Mouse (Mus musculus): Measurements from ENCODE around the gene Ugt8a. TPM values are rescaled to one million over a fixed set of nuclear protein-coding genes. Genes with fewer than 3 reads are reported as not detected.

Gene Ugt8a
- not detected for polyA plus RNA-seq (2017; shearing (Covaris generic))

DNA sequence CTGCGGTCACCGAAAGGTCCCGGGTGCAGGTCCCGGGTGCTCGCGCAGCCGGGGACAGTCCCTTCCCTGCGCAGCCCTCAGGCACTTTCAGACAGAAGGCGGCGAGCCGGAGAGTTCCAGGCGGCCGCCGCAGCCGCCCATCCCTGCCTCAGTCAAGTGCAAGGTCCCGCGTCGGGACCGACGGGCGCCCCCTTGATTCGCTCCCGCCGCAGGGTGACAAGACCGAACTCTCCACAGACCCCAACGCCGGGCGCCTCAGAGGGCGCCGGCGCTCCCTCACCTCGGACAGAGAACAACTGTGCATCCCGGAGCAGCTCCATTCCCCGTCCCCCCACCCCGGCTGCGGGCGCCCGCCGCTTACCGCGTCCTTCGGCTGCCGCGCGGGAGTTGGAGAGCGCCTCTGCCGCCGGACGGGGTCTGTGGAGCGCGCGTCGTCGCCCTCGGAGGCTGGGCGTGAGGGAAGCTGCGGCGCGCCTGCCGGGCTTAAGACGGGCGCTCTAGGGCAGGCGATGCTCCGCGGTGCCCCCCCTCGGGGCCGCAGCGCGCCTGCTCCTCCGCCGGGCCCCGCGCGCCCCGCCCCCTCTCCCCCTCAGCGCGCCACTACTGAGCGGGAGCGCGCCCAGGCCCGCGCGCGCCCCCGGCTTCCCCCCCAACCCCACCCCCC lies at the start of gene Ugt8a:
Gene Ugt8a, minus strand, starts transcription at position 528 of the 664 bp plus-strand sequence.
- no peak for ATAC-seq

DNA sequence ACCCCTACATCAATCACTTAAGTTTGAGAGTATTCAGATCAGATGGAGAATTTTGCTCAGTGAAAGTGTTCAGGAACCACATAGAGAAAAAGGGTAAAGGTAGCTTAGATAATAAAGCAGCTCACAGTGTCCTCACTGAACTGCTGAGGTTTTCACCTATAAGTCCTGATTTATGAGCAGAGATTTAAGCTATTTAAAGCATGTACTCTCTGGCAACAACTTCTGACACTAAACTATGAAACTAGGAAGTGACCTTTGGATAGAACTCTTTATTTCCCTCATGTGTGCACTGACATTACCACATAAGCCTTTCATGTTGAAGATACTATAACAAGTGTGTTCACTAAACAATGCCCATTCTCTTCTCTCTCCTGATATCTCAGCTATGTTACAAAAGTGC lies 48.2 kb upstream of the Ugt8a start:
- ATAC-seq, result no peak

DNA sequence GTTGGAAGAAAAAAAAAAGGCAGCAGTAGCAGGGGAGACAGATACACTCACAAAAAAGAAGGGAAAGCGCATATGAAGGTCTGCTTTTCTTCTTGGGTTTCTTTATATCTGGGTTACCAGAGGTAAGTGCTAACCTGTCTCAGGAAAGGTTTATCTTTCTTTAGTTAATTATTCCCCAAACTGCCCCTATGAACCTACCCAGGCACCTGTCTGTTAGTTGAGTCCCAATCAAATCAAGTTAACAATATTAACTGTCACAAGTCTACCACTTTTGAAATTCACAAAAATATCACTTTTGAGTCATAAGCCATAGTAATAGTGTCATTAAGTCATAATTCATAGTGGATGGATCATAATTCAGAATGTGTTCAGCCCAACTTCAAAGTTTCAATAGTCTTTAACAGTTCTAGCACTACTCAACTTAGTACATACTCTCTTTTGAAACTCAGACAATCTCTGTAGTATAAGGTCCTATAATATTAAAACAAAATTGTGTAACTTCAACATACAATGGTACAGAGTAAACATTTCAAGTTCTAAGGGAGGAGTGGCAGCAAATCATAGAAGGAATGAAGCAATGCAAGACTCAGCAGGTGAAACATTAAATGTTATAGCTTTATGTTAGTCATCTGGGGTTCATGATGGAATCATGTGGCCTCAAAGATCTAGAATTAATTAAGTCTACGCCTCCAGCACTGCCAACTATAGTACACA lies 45.4 kb upstream of the Ugt8a start:
- no peak for ATAC-seq

DNA sequence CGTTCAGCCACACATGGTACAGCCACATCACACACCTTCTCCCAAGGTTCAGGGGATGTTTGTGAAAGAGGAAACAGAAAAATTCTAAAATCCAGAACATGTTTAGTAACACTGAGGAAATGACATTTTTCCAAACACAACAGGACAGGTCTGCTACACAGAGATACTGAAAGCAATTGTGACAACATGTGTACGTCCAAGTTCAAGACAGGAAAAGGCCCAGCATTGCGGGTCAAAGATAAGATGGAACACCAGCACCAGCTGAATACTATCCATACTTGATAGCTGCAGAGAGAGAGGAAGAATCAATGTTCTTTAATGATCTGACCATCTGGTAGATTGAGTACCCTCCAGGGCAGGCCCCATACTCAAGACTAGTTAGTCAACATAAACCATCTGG lies 41.1 kb upstream of the Ugt8a start:
- no peak for ATAC-seq

DNA sequence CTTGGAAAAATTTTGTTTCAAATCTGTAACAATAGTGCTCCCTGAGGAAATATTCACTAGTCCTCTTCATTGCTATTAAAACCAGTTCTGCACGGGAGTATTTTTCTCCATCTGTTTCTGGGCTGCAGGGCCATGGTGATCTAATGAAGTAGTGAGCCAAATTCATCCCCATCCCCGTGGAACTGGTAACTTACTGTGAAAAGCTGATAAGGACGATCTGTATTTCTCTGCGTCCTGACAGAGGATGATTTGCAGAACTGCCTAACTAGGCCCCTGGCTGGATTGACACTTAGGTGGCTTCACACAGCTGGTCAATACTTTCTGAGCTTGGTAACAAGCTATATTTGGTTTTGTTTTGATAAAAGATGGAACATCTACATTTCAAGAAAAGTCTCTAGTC lies 37.5 kb upstream of the Ugt8a start:
- ATAC-seq, result no peak

DNA sequence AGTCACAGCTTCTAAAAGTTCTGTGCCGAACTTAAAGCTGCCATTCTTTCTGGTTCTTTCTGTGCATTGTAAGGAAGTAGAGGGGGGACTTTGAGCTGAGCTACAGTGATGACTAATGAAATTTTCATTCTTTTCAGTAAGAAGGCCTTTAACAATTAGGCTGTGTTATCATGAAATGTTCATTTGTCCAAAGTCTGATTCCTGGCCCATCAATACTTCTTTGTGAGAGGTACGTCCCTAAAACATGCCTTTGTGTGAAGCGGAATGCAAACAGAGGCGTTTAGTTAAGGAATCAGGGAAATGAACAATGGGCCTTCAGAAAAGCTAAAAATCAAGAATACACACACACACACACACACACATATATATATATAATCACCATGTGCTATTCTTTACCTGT lies 31.0 kb upstream of the Ugt8a start:
- no peak for ATAC-seq

DNA sequence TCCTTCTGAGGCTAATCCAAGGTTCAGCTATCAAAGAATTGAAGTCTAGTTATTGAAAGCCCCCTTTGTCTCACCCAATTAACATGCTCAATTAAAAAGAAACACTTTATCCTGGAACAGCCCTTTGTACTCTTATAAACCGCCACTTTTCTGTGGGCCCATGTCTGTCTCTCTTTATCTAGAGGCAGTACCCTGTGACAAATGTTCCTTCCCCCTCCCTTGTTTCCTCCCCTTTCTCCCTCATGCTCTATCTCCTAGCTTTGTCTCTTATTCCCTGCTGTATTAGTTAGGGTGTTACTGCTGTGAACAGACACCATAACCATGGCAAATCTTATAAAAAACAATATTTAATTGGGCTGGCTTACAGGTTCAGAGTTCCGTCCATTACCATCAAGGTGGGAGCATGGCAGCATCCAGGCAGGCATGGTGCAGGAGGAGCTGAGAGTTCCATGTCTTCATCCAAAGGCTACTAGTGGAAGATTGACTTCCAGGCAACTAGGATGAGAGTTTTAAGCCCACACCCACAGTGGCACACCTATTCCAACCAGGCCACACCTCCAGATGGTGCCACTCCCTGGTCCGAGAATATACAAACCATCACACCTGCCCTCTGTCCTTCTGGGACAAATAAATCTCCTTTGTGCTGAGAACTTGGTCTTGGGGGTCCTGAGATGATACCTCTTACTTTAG lies 17.9 kb upstream of the Ugt8a start:
- ATAC-seq, result no peak

DNA sequence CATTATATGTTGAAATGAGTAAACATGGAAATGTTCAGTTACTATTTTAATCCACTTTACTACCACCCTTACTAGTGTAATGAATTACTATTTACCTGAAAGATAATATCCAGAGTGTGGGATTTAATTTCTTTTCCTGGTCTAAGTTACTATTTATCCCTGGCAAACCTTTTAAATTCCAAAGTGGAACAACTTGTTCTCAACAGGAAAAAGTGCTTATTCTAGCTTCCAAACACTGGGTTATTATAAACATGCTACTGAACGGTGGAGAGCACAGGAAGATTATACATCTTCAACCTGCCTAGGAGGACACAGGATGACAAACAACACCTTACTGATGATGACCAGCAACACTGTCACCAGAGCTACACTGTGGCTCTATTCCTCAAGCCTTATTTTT lies 16.5 kb upstream of the Ugt8a start:
- no peak for ATAC-seq

DNA sequence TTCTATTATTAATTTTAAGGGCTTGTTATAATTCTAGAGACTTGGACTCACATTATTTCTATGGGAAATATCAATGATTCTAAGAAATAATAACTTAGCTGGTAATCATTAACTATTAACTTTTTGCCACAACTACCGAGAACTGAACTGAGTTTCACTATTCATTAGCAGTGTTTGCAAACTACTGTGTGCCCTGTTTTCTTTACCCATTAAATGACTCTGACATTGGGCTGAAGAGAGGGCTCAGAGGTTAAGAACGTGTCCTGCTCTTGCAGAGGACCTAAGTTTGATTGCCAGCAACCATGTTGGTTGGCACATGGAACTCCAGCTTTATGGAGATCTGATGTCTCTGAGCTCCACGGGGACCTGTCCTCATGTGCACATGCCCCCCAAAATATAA lies 2.4 kb upstream of the Ugt8a start:
- ATAC-seq, result no peak

DNA sequence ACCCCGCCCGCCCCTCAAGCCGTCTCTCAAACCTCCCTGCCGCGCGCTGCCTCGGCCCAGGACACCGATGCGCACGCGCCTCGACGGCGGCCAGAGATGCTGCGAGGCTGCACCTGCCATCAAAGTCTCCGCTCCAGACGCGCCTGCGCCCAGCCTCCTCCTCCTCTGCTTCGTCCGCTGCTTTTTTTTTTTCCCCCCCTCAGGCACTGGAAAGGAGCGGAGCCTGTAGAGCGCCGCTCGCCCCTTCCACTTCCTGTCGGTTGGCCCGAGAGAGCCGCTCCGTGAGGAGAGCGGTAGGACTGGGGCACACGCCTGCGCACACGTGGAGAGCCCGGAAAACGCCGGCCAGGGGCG lies 314 bp upstream of the Ugt8a start:
- ATAC-seq, result no peak

DNA sequence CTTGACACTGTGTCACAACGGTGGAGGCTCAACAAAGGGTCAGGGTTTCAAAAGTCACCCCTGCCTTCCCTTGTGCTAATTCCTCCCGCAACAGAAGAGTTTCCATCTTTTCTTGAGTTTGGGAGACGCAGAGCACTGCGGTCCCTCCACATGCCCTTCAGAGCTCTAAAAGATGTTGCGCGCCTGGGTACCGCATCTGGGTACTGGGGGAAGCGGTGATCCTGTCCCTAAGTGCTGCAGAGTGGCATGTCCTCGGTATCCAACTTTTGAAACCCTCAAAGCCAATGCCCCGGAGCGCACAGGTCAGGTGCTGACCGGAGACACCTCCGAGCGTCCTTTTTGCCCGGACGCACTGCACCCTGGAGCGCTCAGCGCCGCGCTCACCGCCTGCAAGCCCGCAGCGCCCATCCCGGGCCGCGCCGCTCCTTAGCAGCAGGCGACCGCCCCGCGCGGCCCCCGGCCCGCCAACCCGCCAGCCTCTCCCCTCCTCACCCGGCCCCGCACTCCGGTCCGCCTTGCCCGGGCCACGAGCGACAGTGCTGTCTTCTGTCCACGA lies 805 bp downstream of the Ugt8a start:
- ATAC-seq, result no peak

DNA sequence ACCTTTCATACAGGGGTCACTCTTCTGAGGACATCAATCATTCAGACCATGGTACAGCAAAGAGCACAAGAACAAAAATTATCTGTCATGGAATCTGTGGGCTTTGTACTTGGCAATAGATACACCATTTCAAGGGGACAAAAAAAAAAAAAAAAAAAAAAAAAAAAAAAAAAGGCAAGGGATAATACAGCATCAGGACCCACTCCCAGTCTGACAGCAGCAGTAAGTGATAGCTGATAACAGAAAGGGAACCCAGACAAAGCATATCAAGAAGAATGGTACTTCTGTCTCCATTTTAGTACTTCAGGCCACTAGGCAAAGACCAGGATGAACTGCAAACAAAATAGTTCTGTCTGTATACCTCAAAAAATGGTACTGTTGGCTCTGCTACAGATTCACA lies 2.6 kb downstream of the Ugt8a start:
- ATAC-seq, result no peak

DNA sequence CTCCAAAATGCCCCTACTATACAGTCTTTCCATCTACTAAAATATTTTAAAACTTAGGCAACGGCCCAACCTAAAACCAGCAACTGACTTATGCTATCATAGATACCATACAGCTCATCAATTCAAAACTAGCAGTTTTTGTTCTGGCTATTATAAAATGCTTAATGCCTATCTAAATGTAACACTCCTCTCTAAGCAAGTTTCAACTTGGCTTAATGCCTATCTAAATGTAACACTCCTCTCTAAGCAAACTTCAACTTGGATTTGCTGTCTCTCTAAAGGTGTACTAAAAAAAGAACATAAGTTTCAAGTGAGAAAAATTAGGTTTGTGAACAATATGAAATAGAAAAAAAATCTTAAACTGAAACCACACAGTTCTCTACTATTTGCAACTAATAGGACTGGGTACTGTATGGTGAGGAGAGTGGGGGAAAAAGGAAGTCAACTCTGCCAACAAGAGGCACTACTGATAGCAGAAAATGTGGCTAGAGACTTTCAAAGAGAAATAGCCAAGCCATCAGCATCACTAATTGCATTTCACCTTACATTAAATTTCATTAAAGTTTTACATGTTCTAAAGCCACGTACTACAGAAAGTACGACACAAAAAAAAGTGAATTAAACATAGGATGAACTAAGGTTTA lies 5.7 kb downstream of the Ugt8a start:
- ATAC-seq, result no peak

DNA sequence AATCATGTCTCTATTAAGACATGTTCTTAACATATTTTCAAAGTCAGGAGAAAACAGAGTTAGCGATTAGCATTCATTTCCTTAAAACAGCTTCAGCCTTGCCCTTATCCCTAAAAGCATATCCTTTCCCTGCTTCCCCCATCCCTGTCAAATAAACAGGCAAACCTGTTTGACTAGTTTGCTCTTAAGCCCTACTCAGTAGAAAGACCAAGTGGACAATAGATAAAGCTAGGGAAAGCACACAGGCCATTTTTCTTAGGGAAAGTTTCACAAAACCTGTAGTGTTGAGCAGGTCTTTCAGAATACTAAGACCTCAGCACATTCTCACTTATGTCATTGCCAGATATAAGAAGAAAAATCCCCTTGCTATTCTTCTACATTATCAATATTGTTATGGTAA lies 7.4 kb downstream of the Ugt8a start:
- no peak for ATAC-seq

DNA sequence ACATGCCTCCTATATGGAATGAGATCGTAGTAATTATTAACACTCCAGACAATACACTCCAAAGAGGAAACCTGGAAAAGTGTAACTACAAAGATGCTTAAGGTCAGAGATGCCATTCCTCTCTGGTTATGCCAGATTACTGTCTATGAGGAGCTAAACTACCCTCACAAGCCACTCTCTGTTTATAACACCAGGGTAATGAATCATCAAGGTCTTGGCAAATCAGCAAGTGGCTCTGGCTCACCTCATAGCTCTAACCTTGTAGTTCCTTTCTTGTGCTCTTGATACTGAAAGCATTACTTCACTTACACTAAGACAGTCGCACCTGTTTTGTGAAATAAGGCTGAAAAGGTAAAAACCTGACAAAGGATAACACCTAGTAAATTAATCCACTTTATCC lies 17.5 kb downstream of the Ugt8a start:
- no peak for ATAC-seq

DNA sequence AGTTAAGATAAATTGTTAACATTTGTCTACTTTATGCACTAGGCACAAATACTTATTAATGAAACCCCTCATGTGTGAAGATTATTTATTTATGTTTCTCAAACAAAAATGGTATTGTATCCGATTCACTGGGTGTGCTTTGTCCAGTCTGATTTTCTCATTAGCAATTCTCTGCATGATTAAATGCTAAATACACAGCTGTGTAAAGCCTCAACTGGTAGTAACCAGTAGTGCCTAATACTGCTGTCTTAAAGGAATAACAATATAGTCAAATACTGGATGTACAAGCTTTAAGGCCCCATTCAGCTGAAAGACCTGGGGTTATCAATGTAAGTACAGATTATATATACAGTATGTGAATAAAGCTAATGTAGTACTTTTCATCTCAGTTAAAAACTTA lies 39.4 kb downstream of the Ugt8a start:
- no peak for ATAC-seq

DNA sequence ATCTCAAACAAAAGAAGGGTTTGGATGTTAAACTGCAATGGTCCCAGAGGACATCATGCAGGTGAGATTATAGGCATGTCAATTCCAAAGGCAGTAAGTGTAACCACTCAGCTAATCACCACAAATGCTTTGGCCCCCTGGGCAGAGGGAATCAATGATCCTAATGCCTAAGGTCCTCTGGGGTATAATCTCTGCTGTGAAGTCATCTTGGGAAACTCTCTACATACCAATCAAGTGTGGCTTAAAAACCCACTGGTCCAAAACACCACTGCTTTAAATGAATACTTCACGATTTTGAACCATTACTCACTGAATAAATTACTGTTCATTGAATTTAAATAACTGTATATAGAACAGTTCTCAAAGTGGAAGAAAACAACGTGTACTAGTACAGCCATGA lies 51.3 kb downstream of the Ugt8a start:
- no peak for ATAC-seq

DNA sequence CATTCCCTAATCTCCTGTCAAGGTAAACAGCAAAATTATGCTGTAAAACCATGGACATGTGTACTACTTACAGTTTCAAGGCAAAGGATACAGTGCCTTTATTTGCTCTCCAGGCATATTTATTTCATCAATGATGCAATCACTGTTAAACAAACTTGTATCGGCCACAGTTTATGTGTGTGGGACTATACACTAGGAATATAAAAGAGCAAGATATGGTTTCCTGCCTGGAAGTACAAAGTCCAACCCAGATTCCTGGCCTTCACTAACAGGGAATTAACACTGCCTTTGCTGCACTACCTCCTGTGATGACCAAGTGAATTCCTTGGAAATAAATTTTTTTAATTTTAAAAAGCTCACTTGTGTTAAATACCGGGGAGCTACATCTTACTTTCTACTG lies 53.5 kb downstream of the Ugt8a start:
- ATAC-seq, result no peak

DNA sequence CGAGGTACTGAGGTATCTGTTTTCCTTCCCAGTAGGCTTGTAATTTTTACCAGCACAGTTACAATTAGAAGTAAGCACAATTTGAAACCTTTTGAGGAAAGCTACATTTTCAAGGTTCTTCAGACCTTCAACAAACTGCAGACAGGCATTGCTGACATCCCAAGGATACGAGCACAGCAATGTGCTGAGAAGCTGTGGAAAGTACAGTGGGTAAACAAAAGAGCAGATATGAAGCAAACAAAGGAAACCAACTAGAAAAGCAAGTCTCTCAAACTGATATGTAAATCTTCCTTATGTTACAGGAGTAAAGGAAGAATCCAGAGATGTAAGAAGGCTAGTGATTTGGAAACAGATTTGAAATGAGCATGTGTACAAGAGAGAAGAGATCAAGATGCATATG lies 54.0 kb downstream of the Ugt8a start:
- no peak for ATAC-seq

DNA sequence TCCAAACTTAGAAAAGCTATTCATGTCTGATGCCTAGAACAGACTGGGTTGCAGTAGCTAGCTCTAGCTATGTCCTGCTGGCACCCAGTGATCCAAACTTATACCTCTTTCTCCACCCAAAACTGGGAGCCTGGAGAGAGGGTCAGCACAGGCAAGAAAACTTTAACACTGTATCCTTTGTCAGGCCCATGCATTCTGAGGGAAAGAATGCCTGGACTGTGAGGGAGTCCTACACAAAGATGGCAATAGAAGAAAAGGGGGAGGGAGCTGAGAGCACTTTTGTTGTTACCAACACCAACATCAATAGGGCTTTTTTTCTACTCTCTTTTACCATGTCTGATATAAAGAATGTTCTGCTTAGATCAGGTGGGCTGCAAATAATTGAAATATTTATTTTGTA lies 55.4 kb downstream of the Ugt8a start:
- ATAC-seq, result no peak

DNA sequence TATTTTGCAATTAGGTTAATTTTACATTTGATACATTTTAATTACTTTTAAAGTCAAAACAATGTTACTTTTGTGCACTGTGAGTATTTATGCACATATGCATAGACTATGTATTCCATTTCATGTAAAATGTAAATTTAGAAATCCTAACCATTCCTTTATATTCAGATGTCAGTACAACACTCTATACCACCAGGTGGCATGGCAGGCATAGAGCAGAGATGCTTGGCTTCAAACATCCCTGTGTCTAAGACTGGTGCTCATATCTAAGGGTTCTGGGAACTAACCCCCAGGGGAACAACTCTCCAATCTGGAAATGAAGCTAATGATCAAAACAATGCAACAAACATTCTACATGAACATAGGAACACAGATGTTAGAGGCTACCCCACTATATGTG lies 56.6 kb downstream of the Ugt8a start:
- ATAC-seq, result no peak

DNA sequence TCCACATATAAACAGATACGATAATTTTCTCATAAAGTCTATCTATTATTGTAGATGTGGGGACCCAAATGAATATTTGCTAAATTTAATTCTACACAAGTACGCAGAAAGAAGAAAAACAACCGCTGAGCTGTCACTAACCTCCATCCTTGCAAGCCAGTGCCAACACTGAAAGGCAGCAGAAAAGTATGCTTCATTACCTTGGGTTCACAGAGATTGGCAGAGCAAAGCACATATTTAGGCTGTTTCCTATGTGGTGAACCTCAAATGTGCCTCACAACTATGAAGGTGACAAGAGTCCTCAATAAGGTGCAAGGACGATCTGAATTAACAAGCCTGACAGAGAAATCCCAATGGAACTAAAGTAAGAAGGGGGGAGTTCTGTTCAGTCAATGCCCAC lies 64.0 kb downstream of the Ugt8a start:
- ATAC-seq, result no peak

DNA sequence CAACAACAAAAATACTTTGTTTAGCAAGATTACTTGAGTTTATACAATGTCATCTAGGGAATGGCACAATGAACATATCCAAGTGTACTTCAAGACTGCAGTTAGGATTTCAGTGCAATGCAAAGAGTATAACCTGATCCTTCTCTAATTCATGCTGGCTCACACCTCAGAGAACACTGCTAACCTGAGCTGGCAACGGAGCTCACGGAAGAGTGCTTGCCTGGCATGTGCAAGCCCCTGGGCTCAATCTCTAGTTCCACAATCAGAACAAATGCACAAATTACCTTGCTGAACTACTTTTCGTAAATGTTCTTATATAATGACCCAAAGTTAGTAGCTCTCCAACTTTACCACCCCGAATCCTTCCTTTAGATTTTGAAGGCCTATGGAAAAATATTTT lies 68.5 kb downstream of the Ugt8a start:
- ATAC-seq, result no peak

DNA sequence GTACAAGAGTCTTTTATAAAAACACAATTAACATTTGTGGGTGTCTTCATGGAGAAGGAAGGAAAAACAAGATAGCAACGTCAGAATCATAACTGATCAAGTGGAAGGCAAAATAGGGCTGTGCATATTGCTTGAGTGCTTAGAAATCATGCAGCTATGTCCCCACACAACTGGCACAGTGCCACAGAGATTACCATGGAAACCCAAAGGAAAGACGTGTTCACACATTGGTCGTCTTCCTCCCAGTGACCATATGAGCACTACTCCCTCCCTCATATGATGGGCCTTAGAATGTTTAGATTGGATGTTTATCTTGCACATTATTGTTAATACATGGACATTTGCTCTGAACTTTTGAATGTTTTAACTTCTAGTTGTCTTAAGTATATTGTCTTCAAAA lies 76.8 kb downstream of the Ugt8a start:
- no peak for ATAC-seq

Measured in inflammation-experienced regulatory T-cells, adult 6 months (primary cell).